Mouse (Mus musculus): ENCODE measurements around the gene Mfsd4b1. TPM values are rescaled to one million over a fixed set of nuclear protein-coding genes. Genes with fewer than 3 reads are reported as not detected.
A peak's percentile ranks its signal among the peaks of the same experiment; 100 is the strongest.

Mfsd4b1 gene
- polyA plus RNA-seq, 1 experiment, result 0.33 TPM

DNA sequence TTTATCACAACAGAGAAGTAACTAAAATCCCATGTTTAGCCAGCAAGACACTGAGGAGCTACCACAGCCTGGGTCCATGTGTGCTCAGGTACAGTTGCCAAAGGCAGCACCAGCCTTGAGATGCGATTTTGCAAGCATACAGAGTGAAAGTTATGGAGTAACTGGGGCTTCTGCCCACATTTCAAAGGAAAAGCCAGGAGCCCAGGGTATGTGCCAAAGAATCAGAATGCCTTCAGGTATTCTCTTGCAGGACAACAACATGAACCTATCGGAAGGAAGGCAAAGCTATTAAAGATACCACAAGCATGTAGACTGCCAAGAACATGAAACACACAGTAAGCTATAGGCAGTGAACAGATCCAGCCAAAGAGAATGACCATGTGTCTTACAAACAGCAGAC lies 24.3 kb downstream of the Mfsd4b1 start:
- no peak for DNase-seq (ENCODE audit: low read depth)
- TF ChIP-seq POLR2A (IDR thresholded peaks at IDR 0.05; ENCODE audit: borderline replicate concordance, extremely low read depth, insufficient read depth, insufficient read length, poor library complexity, severe bottlenecking) (no peak), CTCF (IDR thresholded peaks at IDR 0.05; ENCODE audit: borderline replicate concordance, extremely low read depth, insufficient read depth, insufficient read length) (no peak)

DNA sequence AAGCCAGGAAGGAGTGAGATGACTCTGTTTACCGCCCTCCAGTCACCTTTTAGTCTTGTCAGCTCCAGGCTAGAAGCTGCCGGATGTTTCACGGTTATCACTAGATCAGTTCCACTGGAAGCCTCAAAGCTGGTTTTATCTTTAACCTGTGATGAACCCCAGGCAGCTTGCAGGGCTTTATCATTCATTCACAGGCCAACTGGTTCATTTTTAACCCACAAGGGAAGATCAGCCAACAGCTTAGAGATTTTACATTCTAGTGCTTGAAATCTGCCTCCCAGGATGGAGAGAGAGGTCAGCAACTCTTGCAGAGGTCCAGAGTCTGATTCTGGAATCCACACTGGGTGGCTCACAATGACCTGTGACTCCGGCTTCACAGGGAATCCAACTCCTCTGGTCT lies 33.9 kb downstream of the Mfsd4b1 start:
- DNase-seq (ENCODE audit: low read depth), result no peak
- TF ChIP-seq POLR2A (IDR thresholded peaks at IDR 0.05; ENCODE audit: borderline replicate concordance, extremely low read depth, insufficient read depth, insufficient read length, poor library complexity, severe bottlenecking) (no peak), CTCF (IDR thresholded peaks at IDR 0.05; ENCODE audit: borderline replicate concordance, extremely low read depth, insufficient read depth, insufficient read length) (no peak)

DNA sequence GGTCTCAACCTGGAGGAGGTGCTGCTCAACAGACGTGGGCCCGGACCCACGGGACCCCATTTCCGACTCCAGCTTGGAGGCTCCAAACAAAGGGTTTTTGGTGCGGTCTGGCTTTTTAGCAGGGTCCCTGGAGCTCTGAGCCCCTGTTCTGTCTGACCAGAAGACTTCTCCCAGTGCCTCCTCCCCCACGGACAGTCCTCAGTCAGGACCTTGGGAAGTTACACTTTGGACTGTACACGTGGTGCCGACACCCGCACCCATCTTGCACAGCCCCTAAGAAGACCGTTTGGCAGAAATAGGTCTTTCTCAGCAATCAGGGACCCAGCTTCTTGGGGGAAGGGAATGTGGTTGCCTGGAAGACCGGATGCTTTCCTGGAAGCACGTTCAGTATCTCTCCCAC lies 38.6 kb downstream of the Mfsd4b1 start, which contains the start of gene Mfsd4b5:
TSS of gene Mfsd4b5 (minus strand) at position 181 of the 400 bp plus-strand sequence.
- DNase-seq (ENCODE audit: low read depth), result no peak
- no peak for TF ChIP-seq POLR2A (IDR thresholded peaks at IDR 0.05; ENCODE audit: borderline replicate concordance, extremely low read depth, insufficient read depth, insufficient read length, poor library complexity, severe bottlenecking)
- TF ChIP-seq CTCF (IDR thresholded peaks at IDR 0.05; ENCODE audit: borderline replicate concordance, extremely low read depth, insufficient read depth, insufficient read length), result no peak

DNA sequence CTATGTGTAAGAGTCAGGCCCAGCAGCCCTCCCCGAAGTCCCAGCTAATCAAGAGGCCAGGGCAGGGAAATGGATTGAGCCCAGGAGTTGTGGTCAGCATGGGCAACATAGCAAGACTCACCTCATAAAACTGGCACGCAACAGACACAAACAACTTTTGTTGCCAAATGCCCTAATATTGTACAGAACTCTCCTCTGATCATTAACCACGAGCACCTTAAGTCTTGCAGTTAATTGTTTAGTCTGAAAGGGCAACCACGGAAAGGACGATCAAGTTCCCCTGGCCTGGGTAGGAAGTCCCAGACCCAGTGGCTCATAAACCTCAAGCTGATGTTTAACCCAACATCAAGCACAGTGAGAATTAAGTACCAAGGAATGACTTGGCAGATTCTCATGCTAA lies 42.5 kb downstream of the Mfsd4b1 start:
- TF ChIP-seq POLR2A (IDR thresholded peaks at IDR 0.05; ENCODE audit: borderline replicate concordance, extremely low read depth, insufficient read depth, insufficient read length, poor library complexity, severe bottlenecking), result no peak
- DNase-seq (ENCODE audit: low read depth), result no peak

DNA sequence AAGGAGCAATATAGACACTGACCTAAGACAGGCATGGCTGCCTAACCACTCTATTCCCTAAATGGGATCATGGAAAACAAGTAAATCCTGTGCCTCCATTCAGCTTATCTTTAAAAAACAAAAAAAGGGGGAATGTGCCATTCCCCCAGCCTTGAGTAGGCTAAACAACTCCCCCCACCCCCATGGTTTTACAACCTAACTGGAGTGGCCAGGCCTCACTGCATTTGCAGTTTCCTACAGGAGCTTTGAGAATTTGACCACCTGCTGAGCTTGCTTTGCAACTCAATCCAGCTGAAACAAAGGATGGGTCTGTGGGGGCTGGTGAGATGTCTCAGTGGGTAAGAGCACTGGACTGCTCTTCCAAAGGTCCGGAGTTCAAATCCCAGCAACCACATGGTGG lies 46.8 kb downstream of the Mfsd4b1 start:
- no peak for DNase-seq (ENCODE audit: low read depth)
- TF ChIP-seq CTCF (IDR thresholded peaks at IDR 0.05; ENCODE audit: borderline replicate concordance, extremely low read depth, insufficient read depth, insufficient read length) (no peak), POLR2A (IDR thresholded peaks at IDR 0.05; ENCODE audit: borderline replicate concordance, extremely low read depth, insufficient read depth, insufficient read length, poor library complexity, severe bottlenecking) (no peak)

DNA sequence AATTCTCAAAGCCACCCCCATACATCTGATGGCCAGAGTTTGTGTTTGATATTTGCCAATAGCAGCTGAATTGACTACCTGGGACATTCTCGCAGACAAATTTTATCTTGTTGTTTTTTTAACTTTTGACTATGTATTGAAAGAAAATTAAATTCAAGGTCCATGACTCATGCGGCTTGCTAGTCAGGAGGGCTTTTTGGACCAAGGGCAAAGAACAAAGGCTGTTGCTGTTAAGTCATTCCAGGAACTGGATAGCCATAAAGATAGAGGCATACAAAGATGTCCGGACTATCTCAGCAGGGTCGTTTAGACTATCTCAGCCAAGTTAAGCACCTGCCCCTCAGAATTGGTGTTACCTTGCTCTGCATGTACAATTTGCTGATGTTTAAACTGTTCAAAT lies 47.7 kb downstream of the Mfsd4b1 start:
- DNase-seq (ENCODE audit: low read depth), result no peak
- TF ChIP-seq POLR2A (IDR thresholded peaks at IDR 0.05; ENCODE audit: borderline replicate concordance, extremely low read depth, insufficient read depth, insufficient read length, poor library complexity, severe bottlenecking) (no peak), CTCF (IDR thresholded peaks at IDR 0.05; ENCODE audit: borderline replicate concordance, extremely low read depth, insufficient read depth, insufficient read length) (no peak)

DNA sequence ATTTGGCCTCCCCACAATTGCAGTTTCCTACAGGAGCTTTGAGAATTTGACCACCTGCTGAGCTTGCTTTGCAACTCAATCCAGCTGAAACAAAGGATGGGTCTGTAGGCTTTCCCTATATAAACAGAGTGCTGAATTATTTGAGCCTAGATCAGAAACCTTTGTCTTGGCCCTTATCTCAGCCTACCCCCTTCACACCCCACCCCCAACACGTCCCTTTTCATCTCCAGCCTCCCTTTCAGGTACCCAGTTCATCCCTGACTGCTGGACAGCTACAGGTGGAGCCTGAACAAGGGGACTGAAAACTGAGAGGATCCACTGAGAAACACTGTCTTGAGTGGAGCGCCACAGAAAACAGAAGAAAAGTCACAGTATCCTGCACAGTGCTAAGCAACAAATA lies 49.3 kb downstream of the Mfsd4b1 start:
- DNase-seq (ENCODE audit: low read depth), result no peak
- TF ChIP-seq CTCF (IDR thresholded peaks at IDR 0.05; ENCODE audit: borderline replicate concordance, extremely low read depth, insufficient read depth, insufficient read length) (no peak), POLR2A (IDR thresholded peaks at IDR 0.05; ENCODE audit: borderline replicate concordance, extremely low read depth, insufficient read depth, insufficient read length, poor library complexity, severe bottlenecking) (no peak)

DNA sequence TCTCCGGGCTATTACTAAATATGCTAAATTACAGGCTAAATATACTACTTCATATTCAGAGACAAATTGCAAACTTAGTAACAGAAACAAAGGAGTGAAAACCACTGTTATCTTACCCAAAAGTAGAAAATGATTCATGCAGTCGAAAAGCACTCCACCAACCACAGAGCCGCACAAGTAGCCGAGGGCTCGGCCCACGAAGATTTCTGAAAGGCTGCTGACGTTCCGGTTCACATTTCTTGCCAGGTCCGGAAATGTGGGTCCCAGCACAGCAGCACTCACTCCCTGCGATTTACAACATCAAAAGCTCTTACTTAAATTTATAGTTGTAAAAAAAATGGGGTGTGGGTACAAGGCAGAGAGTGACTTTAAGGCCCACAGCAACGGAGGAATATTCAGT lies 50.1 kb downstream of the Mfsd4b1 start:
- TF ChIP-seq POLR2A (IDR thresholded peaks at IDR 0.05; ENCODE audit: borderline replicate concordance, extremely low read depth, insufficient read depth, insufficient read length, poor library complexity, severe bottlenecking) (no peak), CTCF (IDR thresholded peaks at IDR 0.05; ENCODE audit: borderline replicate concordance, extremely low read depth, insufficient read depth, insufficient read length) (no peak)
- no peak for DNase-seq (ENCODE audit: low read depth)

DNA sequence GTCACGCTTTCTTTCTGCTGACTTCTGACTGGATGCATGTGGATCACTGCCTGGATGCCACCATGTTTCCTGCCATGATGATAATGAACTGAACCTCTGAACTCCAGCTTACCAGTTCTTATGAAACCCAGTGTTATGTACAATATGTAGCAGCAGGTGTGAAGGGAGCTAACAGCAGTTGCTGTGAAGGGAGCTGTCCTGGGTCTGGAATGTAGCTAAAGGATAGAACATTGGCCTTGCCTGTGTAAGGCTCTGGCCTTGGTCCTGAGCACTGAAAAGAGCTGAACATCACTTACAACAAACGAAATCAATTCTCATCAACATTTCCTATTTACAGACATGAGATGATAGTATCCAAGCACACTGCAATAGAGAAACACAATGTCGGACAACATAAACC lies 57.6 kb downstream of the Mfsd4b1 start:
- no peak for DNase-seq (ENCODE audit: low read depth)
- TF ChIP-seq CTCF (IDR thresholded peaks at IDR 0.05; ENCODE audit: borderline replicate concordance, extremely low read depth, insufficient read depth, insufficient read length), result no peak
- TF ChIP-seq POLR2A (IDR thresholded peaks at IDR 0.05; ENCODE audit: borderline replicate concordance, extremely low read depth, insufficient read depth, insufficient read length, poor library complexity, severe bottlenecking), result no peak

DNA sequence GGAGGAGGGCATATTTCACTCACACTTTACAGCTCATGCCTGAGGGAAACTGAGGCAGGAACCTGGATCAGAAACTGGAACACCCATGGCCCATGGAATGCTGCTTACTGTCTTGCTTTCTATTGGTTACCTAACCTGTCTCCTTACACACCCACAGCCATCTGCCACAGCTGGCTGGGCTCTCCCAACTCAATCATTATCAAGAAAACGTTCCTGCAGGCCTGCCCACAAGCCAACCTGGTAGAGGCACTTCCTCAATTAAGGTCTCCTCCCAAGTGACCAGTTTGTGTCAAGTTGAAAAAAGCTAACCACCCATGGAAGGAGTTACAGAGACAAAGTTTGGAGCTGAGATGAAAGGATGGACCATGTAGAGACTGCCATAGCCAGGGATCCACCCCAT lies 63.2 kb downstream of the Mfsd4b1 start:
- no peak for DNase-seq (ENCODE audit: low read depth)
- no peak for TF ChIP-seq CTCF (IDR thresholded peaks at IDR 0.05; ENCODE audit: borderline replicate concordance, extremely low read depth, insufficient read depth, insufficient read length)
- no peak for TF ChIP-seq POLR2A (IDR thresholded peaks at IDR 0.05; ENCODE audit: borderline replicate concordance, extremely low read depth, insufficient read depth, insufficient read length, poor library complexity, severe bottlenecking)

DNA sequence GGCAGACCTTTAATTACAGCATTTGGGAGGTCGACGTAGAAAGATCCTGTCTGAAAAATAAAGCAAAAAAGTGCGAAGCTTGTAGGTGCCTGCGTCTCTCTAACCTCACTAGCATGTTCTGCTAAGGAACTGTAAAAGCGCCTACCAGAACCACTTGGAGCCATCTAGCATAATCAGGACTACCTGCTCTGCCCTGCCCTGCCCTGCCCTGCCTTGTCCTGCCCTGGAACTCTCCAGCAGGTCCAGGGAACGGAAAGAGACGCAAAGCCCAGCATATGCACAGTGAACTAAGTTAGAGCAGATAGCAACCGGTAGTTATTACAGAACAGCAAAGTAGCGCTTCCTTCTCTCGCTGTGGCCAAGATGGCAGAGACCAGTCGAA lies 64.6 kb downstream of the Mfsd4b1 start:
- DNase-seq (ENCODE audit: low read depth), result no peak
- no peak for TF ChIP-seq CTCF (IDR thresholded peaks at IDR 0.05; ENCODE audit: borderline replicate concordance, extremely low read depth, insufficient read depth, insufficient read length)
- no peak for TF ChIP-seq POLR2A (IDR thresholded peaks at IDR 0.05; ENCODE audit: borderline replicate concordance, extremely low read depth, insufficient read depth, insufficient read length, poor library complexity, severe bottlenecking)

DNA sequence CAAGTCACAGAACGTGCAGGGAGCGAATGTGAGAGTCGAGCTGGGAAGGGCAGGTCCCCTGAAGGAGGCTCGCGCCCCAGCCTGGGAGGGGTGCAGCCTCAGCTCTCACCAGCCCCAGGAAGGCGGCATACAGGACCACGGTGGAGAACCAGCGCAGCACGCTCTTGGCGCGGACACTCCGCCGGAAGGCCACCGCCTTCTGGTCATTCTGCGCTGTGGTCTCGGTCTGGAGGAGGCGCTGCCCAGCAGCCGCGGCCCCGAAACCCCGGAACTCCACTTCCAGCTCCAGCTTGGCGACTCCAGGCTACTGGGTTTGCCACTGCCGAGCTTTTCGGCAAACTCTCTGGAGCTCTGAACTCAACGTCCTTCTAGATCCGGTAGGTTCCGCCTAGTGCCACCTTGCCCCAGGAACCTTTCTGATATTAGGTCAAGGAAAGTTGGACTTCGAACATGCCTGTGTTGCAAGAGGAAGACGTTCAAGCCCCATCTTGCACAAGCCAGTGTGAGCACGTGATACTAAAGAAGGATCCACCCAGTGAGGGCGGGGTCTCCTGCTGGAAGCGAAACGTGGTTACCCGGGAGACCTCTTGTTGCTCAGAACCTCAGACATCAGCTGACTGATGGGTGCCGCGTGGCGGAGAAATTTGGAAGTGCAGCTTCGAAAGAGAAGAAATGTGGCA lies 65.2 kb downstream of the Mfsd4b1 start, which contains the start of gene Mfsd4b3:
TSS of gene Mfsd4b3 (minus strand) at position 393 of the 680 bp plus-strand sequence.
- peak; percentile 88 for TF ChIP-seq CTCF (IDR thresholded peaks at IDR 0.05; ENCODE audit: borderline replicate concordance, extremely low read depth, insufficient read depth, insufficient read length)
- TF ChIP-seq POLR2A (IDR thresholded peaks at IDR 0.05; ENCODE audit: borderline replicate concordance, extremely low read depth, insufficient read depth, insufficient read length, poor library complexity, severe bottlenecking), result no peak
- DNase-seq (ENCODE audit: low read depth), result peak; percentile 98

All from brain, embryonic 14.5 days (tissue).